8 mouse cellular contexts compared by ENCODE assay signal in genomic region chr13:109685296-109686115, GRCm38 (mm10).
DNase-seq lines count a peak whose midpoint lies in the region; ATAC-seq and TF ChIP-seq lines count a peak whose summit lies in the region.

No protein-coding gene starts in this region.

- H3K27ac ChIP-seq in forebrain, embryonic 14.5 days (ENCODE audit: low read depth, low read length) = 0 out of 2 replicates have a peak overlapping the region, but pooled peaks have one; percentile 15
- peak overlapping the region; percentile 81 for H3K27ac ChIP-seq in layer of hippocampus, adult 2 months

- H3K9ac ChIP-seq in forebrain, embryonic 14.5 days (ENCODE audit: low read length) = peak overlapping the region; percentile 63

- H3K36me3 ChIP-seq in forebrain, embryonic 14.5 days (ENCODE audit: control insufficient read depth, insufficient read depth, low read length) = no peaks in the 10 kb centered on the region

- peak; percentile 82 for ATAC-seq in forebrain, embryonic 14.5 days

- no peaks in the 10 kb centered on the region for H3K9me3 ChIP-seq in forebrain, embryonic 14.5 days (replicated peaks; ENCODE audit: control insufficient read depth, low read length)

- no peaks in the 10 kb centered on the region for H3K27me3 ChIP-seq in forebrain, embryonic 14.5 days (replicated peaks; ENCODE audit: control insufficient read depth, insufficient read depth, low read length)

- peak; percentile 83 for DNase-seq in Muller cell, postnatal 12 days (ENCODE audit: inconsistent ontology term)
- peak; percentile 25 for DNase-seq in cerebellum, adult 11-12 months
- DNase-seq in forebrain, embryonic 14.5 days (ENCODE audit: low spot score) = peak; percentile 63
- peak; percentile 49 to 60 for DNase-seq in heart, postnatal 14 days
- peak; percentile 4 to 21 for DNase-seq in layer of hippocampus, adult 2 months (ENCODE audit: low spot score in 2 of 2)
- peak; percentile 40 for DNase-seq in lung, postnatal 10 days
- DNase-seq in ovary, postnatal 14 days (ENCODE audit: low spot score) = peak; percentile 21
- DNase-seq in thymus, postnatal 4 days = peak; percentile 53

- peak overlapping the region; percentile 71 for H3K4me2 ChIP-seq in forebrain, embryonic 14.5 days (ENCODE audit: low read length)

- intact Hi-C loops in heart, postnatal 14 days (cut with DNase I) = loop anchor here (5.0 kb wide), 2 partner anchors 52 to 63 kb away; no protein-coding TSS in a partner anchor

- WGBS in forebrain, embryonic 14.5 days = under 1% methylated on average over 29 of the region's 29 CpGs

- TF ChIP-seq CTCF in layer of hippocampus, adult 2 months (conservative IDR thresholded peaks at IDR 0.05) = peak; percentile 52

- no peaks in the 10 kb centered on the region for H3K4me1 ChIP-seq in forebrain, embryonic 14.5 days (ENCODE audit: control insufficient read depth, insufficient read depth, low read length)

- H3K4me3 ChIP-seq in forebrain, embryonic 14.5 days (ENCODE audit: low read depth, low read length) = peak overlapping the region; percentile 29
- H3K4me3 ChIP-seq in layer of hippocampus, adult 2 months = peak overlapping the region; percentile 63

Comparison
In these comparisons a context has a peak if more than half of its experiments do, and no peak if none do; other contexts are left out.
1. Peak in every context shown above with its lines: DNase-seq, ATAC-seq, H3K4me3 ChIP-seq and H3K27ac ChIP-seq.
2. DNase-seq: peak in every context shown above with its lines; median percentile 83 in Muller cell, postnatal 12 days; 63 in forebrain, embryonic 14.5 days; 54 in heart, postnatal 14 days; 53 in thymus, postnatal 4 days; 40 in lung, postnatal 10 days; 25 in cerebellum, adult 11-12 months; 21 in ovary, postnatal 14 days; 12 in layer of hippocampus, adult 2 months.